Mouse (Mus musculus) embryo, embryonic 10 days (tissue): ENCODE measurements at regions not wholly inside any gene's neighbourhood (a gene's known extent, or its start where the extent isn't known, plus 50 kb on each side); places are given as distances from the start of the nearest gene placed in this dataset.
"Not testable (repeated sequence)": the region's sequence is repeated elsewhere in the genome, so short reads cannot be mapped to it uniquely, and the experiment has no call there.

Experiments
- DNase-seq: peaks from one replicate; pipeline ENCODE4 v3.0.0-alpha.2; 2015; ENCODE audit warnings: low spot score

GRCm38 (mm10) chr10:49985038-49985437 is 196.5 kb upstream of the Grik2 start:
- DNase-seq, result peak; percentile 5

GRCm38 (mm10) chr10:49952434-49952833 is 163.9 kb upstream of the Grik2 start:
- DNase-seq, result no peak

- DNase-seq, result not testable (repeated sequence)
Measured at GRCm38 (mm10) chr10:49937305-49937704, 148.7 kb upstream of the Grik2 start.

- not testable (repeated sequence) for DNase-seq
Measured at GRCm38 (mm10) chr10:49909206-49909605, 120.6 kb upstream of the Grik2 start.

GRCm38 (mm10) chr10:49908126-49908525 is 119.6 kb upstream of the Grik2 start:
- DNase-seq, result not testable (repeated sequence)

- DNase-seq, result not testable (repeated sequence)
Measured at GRCm38 (mm10) chr10:49904626-49905025, 116.1 kb upstream of the Grik2 start.

GRCm38 (mm10) chr10:49895436-49895835 is 106.9 kb upstream of the Grik2 start:
- DNase-seq, result no peak

GRCm38 (mm10) chr10:49884106-49884505 is 95.5 kb upstream of the Grik2 start:
- DNase-seq, result no peak

GRCm38 (mm10) chr10:49883444-49883843 is 94.9 kb upstream of the Grik2 start:
- no peak for DNase-seq

- no peak for DNase-seq
Measured at GRCm38 (mm10) chr10:49863800-49864199, 75.2 kb upstream of the Grik2 start.

- no peak for DNase-seq
Measured at GRCm38 (mm10) chr10:49847686-49848085, 59.1 kb upstream of the Grik2 start.

- no peak for DNase-seq
Measured at GRCm38 (mm10) chr10:49844308-49844707, 55.7 kb upstream of the Grik2 start.
